Mouse (Mus musculus): Measurements from ENCODE around the gene Ttc39d.
A peak's percentile ranks its signal among the peaks of the same experiment; 100 is the strongest.

DNA sequence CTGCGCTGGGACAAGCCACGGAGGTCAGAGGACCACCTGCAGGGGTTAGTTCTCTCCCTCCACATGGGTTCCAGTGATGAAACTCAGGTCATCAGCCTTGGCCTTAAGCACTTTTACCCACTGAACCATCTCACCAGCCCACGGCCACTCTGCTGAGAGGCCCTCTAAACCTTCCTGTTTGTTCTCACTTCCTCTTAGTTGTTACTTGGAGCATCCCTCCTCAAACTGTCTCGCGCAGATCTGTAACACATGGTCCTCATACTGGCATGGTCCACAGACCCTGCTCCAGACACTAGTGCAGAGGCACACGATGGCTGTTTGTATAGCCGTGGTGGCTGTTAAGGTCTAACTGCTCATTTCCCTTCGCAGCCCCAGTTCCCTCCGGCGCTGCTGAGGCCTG lies 23.6 kb upstream of the Ttc39d start:
- TF ChIP-seq TCF12 (IDR thresholded peaks at IDR 0.05; ENCODE audit: low read depth, low read length) (no peak), POLR2A (IDR thresholded peaks at IDR 0.05; ENCODE audit: low read depth, low read length) (no peak), CTCF (conservative IDR thresholded peaks at IDR 0.05 in 1 of 2, IDR thresholded peaks at IDR 0.05 in 1 of 2; ENCODE audit: low read depth in 2 of 2, low read length in 2 of 2) (no peak), MAZ (IDR thresholded peaks at IDR 0.05; ENCODE audit: low read depth, low read length) (no peak), KAT2A (IDR thresholded peaks at IDR 0.05; ENCODE audit: insufficient replicate concordance, low read length) (no peak), EP300 (IDR thresholded peaks at IDR 0.05; ENCODE audit: low read length) (peak; percentile 21; the same call in 1 of the 2 replicates), UBTF (IDR thresholded peaks at IDR 0.05; ENCODE audit: low read depth, low read length) (no peak), CHD2 (IDR thresholded peaks at IDR 0.05; ENCODE audit: low read length) (no peak), RCOR1 (conservative IDR thresholded peaks at IDR 0.05; ENCODE audit: low read depth, low read length) (no peak), MAFK (IDR thresholded peaks at IDR 0.05; ENCODE audit: insufficient replicate concordance, low read length) (no peak), MAX (IDR thresholded peaks at IDR 0.05; ENCODE audit: low read length) (peak; percentile 13; the same call in 1 of the 2 replicates)

All from CH12.LX (cell line).